24 mouse cellular contexts compared by ENCODE assay signal in genomic region chr19:40996722-40997121, GRCm38 (mm10). TPM values are rescaled to one million over a fixed set of nuclear protein-coding genes. Genes with fewer than 3 reads are reported as not detected.
"Had no signal": no experiment of that assay in that cellular context is flagged by ENCODE, and none has a peak within 500 bp of the region (broad histone marks: within the 10 kb centered on the region; RNA-seq: fewer than 3 reads in every experiment).

No protein-coding gene starts in this region.

- DNase-seq: kidney, postnatal 14 days; left cerebral cortex, postnatal 4 days; lung, adult 2 months; lung, postnatal 14 days; lung, postnatal 4 days; right cerebral cortex, postnatal 14 days; right cerebral cortex, postnatal 4 days; thymus, adult 18-20 months; thymus, postnatal 14 days; thymus, postnatal 4 days had no signal

- H3K9me3 ChIP-seq: limb, embryonic 15.5 days; liver, embryonic 12.5 days; liver, embryonic 15.5 days; midbrain, embryonic 12.5 days; midbrain, embryonic 15.5 days; neural tube, embryonic 12.5 days; neural tube, embryonic 15.5 days had no signal

- H3K27ac ChIP-seq: limb, embryonic 12.5 days; limb, embryonic 15.5 days; liver, embryonic 12.5 days; liver, embryonic 15.5 days; midbrain, embryonic 12.5 days; midbrain, embryonic 15.5 days; neural tube, embryonic 12.5 days; neural tube, embryonic 15.5 days had no signal

- H3K4me3 ChIP-seq: limb, embryonic 12.5 days; limb, embryonic 15.5 days; liver, embryonic 12.5 days; liver, embryonic 15.5 days; midbrain, embryonic 12.5 days; midbrain, embryonic 15.5 days; neural tube, embryonic 12.5 days; neural tube, embryonic 15.5 days had no signal

- H3K36me3 ChIP-seq: limb, embryonic 12.5 days; limb, embryonic 15.5 days; liver, embryonic 12.5 days; liver, embryonic 15.5 days; midbrain, embryonic 12.5 days; midbrain, embryonic 15.5 days; neural tube, embryonic 12.5 days; neural tube, embryonic 15.5 days had no signal

- H3K9ac ChIP-seq: limb, embryonic 12.5 days; limb, embryonic 15.5 days; liver, embryonic 12.5 days; liver, embryonic 15.5 days; midbrain, embryonic 12.5 days; midbrain, embryonic 15.5 days; neural tube, embryonic 12.5 days; neural tube, embryonic 15.5 days had no signal

- H3K4me2 ChIP-seq: limb, embryonic 12.5 days; limb, embryonic 15.5 days; liver, embryonic 12.5 days; liver, embryonic 15.5 days; midbrain, embryonic 12.5 days; midbrain, embryonic 15.5 days; neural tube, embryonic 12.5 days; neural tube, embryonic 15.5 days had no signal

- H3K27me3 ChIP-seq: limb, embryonic 12.5 days; limb, embryonic 15.5 days; midbrain, embryonic 12.5 days; midbrain, embryonic 15.5 days; neural tube, embryonic 15.5 days had no signal

- ATAC-seq: liver, embryonic 12.5 days; midbrain, embryonic 15.5 days had no signal

- H3K4me1 ChIP-seq: midbrain, embryonic 12.5 days; midbrain, embryonic 15.5 days; neural tube, embryonic 12.5 days had no signal

RNA-seq across cellular contexts. Expression of gene Dntt, which starts 32.4 kb away (rescaled TPM):
- total RNA-seq: layer of hippocampus, adult 18-20 months; left cerebral cortex, adult 8-10 months; left cerebral cortex, postnatal 14 days had no signal
- polyA plus RNA-seq: intestine, embryonic 16.5 days; limb, embryonic 12.5 days; limb, embryonic 15.5 days; liver, embryonic 15.5 days; lung, embryonic 16.5 days; stomach, embryonic 16.5 days had no signal
